Mouse (Mus musculus) lung, embryonic 14.5 days (tissue): ENCODE data around the gene Aqp2. TPM values are rescaled to one million over a fixed set of nuclear protein-coding genes. Genes with fewer than 3 reads are reported as not detected.

Experiments used
- ATAC-seq: fragments of 200-750 bp; cut with Nextera tagmentation; 2 replicates; pipeline ENCODE4 v1.8.0; 2017; ENCODE audit warnings: mild to moderate bottlenecking, moderate TSS enrichment, moderate library complexity; ENCODE audit not compliant: insufficient read depth
- DNase-seq: peaks from one replicate; pipeline ENCODE4 v3.0.0-alpha.2; 2015
- H3K27ac ChIP-seq: fragments of 300-500 bp; sonication (generic); 2 replicates; pipeline ENCODE4 v1.5.1; 2014; ENCODE audit warnings: low read depth, mild to moderate bottlenecking, moderate library complexity
- H3K27me3 ChIP-seq: fragments of 300-500 bp; sonication (generic); 2 replicates; pipeline ENCODE4 v1.6.1; 2014; ENCODE audit warnings: low read length, control low read depth; ENCODE audit not compliant: insufficient read depth
- H3K36me3 ChIP-seq: fragments of 300-500 bp; sonication (generic); 2 replicates; pipeline ENCODE4 v1.6.1; 2014; ENCODE audit warnings: control low read depth; ENCODE audit not compliant: insufficient read depth
- H3K4me1 ChIP-seq: fragments of 300-500 bp; sonication (generic); 2 replicates; pipeline ENCODE4 v1.6.1; 2014; ENCODE audit warnings: antibody characterized with exemption, control low read depth; ENCODE audit not compliant: insufficient read depth
- H3K4me2 ChIP-seq: fragments of 300-500 bp; sonication (generic); 2 replicates; pipeline ENCODE4 v1.6.1; 2014; ENCODE audit warnings: mild to moderate bottlenecking
- H3K4me3 ChIP-seq: fragments of 300-500 bp; sonication (generic); 2 replicates; pipeline ENCODE4 v1.5.1; 2014; ENCODE audit warnings: low read depth, low read length
- H3K9ac ChIP-seq: fragments of 300-500 bp; sonication (generic); 2 replicates; pipeline ENCODE4 v1.6.1; 2014
- H3K9me3 ChIP-seq: fragments of 300-500 bp; sonication (generic); 2 replicates; pipeline ENCODE4 v1.6.1; 2016; ENCODE audit warnings: low read depth, low read length, control low read depth
- CTCF ChIP-seq: IDR thresholded peaks from 2 replicates; pipeline ENCODE4 v1.5.1; 2016; ENCODE audit warnings: antibody characterized with exemption, low read depth
- WGBS: fragments of 180-500 bp; shearing (Covaris S2); extraction: QIAGEN DNeasy Blood & Tissue Kit; methylation state at CpG from one replicate; pipeline ENCODE4 v1.1.7; 2014; 5-methylcytosine and 5-hydroxymethylcytosine counted together
- polyA plus RNA-seq: library from polyadenylated mRNA; unstranded; fragments of >200 nt; fragmentation: Nextera tagmentation; extraction: Ambion mirVana; gene quantifications from 2 replicates; pipeline ENCODE4 v1.2.1, GENCODE M21; 2014

The Aqp2 gene
- polyA plus RNA-seq, 1 experiment from 2014 or later, result not detected

GRCm38 (mm10) chr15:99619821-99620220 lies 41.0 kb downstream of the Aqp2 start:
- no peaks in the 10 kb centered on the region for H3K9me3 ChIP-seq
- H3K36me3 ChIP-seq, result peaks cover 51% of the 10 kb centered on the region
- no peak for ATAC-seq
- peaks cover 9% of the 10 kb centered on the region for H3K4me1 ChIP-seq
- no peak for TF ChIP-seq CTCF
- H3K27ac ChIP-seq, result no peak overlapping the region
- no peak overlapping the region for H3K9ac ChIP-seq
- 75% methylated on average over 4 of the region's 4 CpGs for WGBS
- no peaks in the 10 kb centered on the region for H3K27me3 ChIP-seq
- no peak for DNase-seq
- no peak overlapping the region for H3K4me3 ChIP-seq
- H3K4me2 ChIP-seq, result no peak overlapping the region

GRCm38 (mm10) chr15:99622063-99622462 lies 43.2 kb downstream of the Aqp2 start:
- no peaks in the 10 kb centered on the region for H3K27me3 ChIP-seq
- no peak overlapping the region for H3K27ac ChIP-seq
- no peak overlapping the region for H3K4me2 ChIP-seq
- WGBS, result 85% methylated on average over 11 of the region's 11 CpGs
- H3K9me3 ChIP-seq, result no peaks in the 10 kb centered on the region
- H3K36me3 ChIP-seq, result peaks cover 73% of the 10 kb centered on the region
- no peak for DNase-seq
- ATAC-seq, result no peak
- H3K4me3 ChIP-seq, result no peak overlapping the region
- no peaks in the 10 kb centered on the region for H3K4me1 ChIP-seq
- no peak for TF ChIP-seq CTCF
- no peak overlapping the region for H3K9ac ChIP-seq

- ATAC-seq, result no peak
- H3K4me2 ChIP-seq, result no peak overlapping the region
- peak; percentile 61 for TF ChIP-seq CTCF
- no peaks in the 10 kb centered on the region for H3K9me3 ChIP-seq
- DNase-seq, result peak; percentile 48
- H3K36me3 ChIP-seq, result peaks cover 94% of the 10 kb centered on the region
- no peak overlapping the region for H3K27ac ChIP-seq
- H3K9ac ChIP-seq, result no peak overlapping the region
- H3K4me1 ChIP-seq, result no peaks in the 10 kb centered on the region
- H3K4me3 ChIP-seq, result no peak overlapping the region
- H3K27me3 ChIP-seq, result no peaks in the 10 kb centered on the region
Measured at GRCm38 (mm10) chr15:99631618-99632017, 52.8 kb downstream of the Aqp2 start.

Other genes starting within 250 kb of the Aqp2 start
- 31.7 and 33.5 TPM in 2 replicates for gene Fmnl3, start 208.6 kb upstream of the Aqp2 start, polyA plus RNA-seq
- 327 and 339 TPM in 2 replicates for gene Tmbim6, start 186.2 kb upstream of the Aqp2 start, polyA plus RNA-seq
- gene Nckap5l, start 121.3 kb upstream of the Aqp2 start, polyA plus RNA-seq, result 11.0 and 14.4 TPM in 2 replicates
- gene Bcdin3d, start 104.3 kb upstream of the Aqp2 start, polyA plus RNA-seq, result 13.2 and 16.1 TPM in 2 replicates
- 1.4 and 1.5 TPM in 2 replicates for gene Faim2, start 50.9 kb upstream of the Aqp2 start, polyA plus RNA-seq
- gene Aqp5, start 11.7 kb downstream of the Aqp2 start, polyA plus RNA-seq, result 0.93 and 1.0 TPM in 2 replicates
- not detected in 2 replicates for gene Aqp6, start 22.3 kb downstream of the Aqp2 start, polyA plus RNA-seq
- gene Racgap1, start 72.6 kb downstream of the Aqp2 start, polyA plus RNA-seq, result 153 and 157 TPM in 2 replicates
- gene Asic1, start 91.3 kb downstream of the Aqp2 start, polyA plus RNA-seq, result 0.54 and 0.83 TPM in 2 replicates
- gene Smarcd1, start 123.1 kb downstream of the Aqp2 start, polyA plus RNA-seq, result 52.5 and 63.5 TPM in 2 replicates
- not detected in 2 replicates for gene Gm17349, start 126.4 kb downstream of the Aqp2 start, polyA plus RNA-seq
- gene Gpd1, start 138.5 kb downstream of the Aqp2 start, polyA plus RNA-seq, result 0.31 and 0.58 TPM in 2 replicates
- gene Cox14, start 146.6 kb downstream of the Aqp2 start, polyA plus RNA-seq, result 135 and 145 TPM in 2 replicates
- 76.6 and 78.8 TPM in 2 replicates for gene Cers5, start 193.8 kb downstream of the Aqp2 start, polyA plus RNA-seq